Mouse (Mus musculus): ENCODE results near the gene Maff.

DNA sequence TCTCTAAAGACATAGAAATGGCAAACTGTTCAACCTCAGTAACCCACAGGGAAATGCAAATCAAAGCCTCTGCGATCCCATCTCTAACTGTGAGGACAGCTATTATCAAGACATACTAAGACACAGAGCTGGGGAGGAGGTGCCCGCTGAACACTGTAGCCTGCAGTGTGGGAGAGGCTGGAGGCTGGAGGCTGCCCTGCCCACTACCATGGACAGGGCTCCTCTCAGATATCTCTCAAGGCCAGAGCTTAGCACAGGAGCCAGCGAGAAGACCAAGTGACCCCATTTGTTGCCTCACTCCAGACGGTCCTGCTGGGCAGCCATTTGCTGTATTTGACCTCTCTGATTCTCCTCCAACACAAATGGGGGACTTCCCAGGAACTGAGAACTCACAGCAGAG, 38.6 kb upstream of the Maff start:
- no peak for TF ChIP-seq CTCF (IDR thresholded peaks at IDR 0.05; ENCODE audit: low read depth, low read length)
- TF ChIP-seq POLR2AphosphoS5 (IDR thresholded peaks at IDR 0.05; ENCODE audit: insufficient replicate concordance, low read depth, low read length): no peak
- TF ChIP-seq GATA1 (IDR thresholded peaks at IDR 0.05; ENCODE audit: borderline replicate concordance, low read length): no peak
- no peak for TF ChIP-seq TAL1 (conservative IDR thresholded peaks at IDR 0.05; ENCODE audit: low read depth, low read length)
